Mouse (Mus musculus) embryonic facial prominence, embryonic 13.5 days (tissue): ENCODE results near the gene Gpsm2. TPM values are rescaled to one million over a fixed set of nuclear protein-coding genes. Genes with fewer than 3 reads are reported as not detected.

Experiments used
- ATAC-seq: fragments of 200-750 bp; cut with Nextera tagmentation; 2 replicates; pipeline ENCODE4 v1.8.0; 2017; ENCODE audit warnings: low read depth; ENCODE audit not compliant: insufficient number of reproducible peaks, insufficient read depth, low FRiP score, low TSS enrichment
- H3K27ac ChIP-seq: fragments of 300-500 bp; sonication (generic); 2 replicates; pipeline ENCODE4 v1.5.1; 2015; ENCODE audit warnings: moderate library complexity, mild to moderate bottlenecking, inconsistent platforms
- H3K27me3 ChIP-seq: fragments of 300-500 bp; sonication (generic); 2 replicates; pipeline ENCODE4 v1.6.1; 2015; ENCODE audit warnings: mild to moderate bottlenecking, inconsistent platforms
- H3K36me3 ChIP-seq: fragments of 300-500 bp; sonication (generic); 2 replicates; pipeline ENCODE4 v1.6.1; 2015; ENCODE audit warnings: mild to moderate bottlenecking, inconsistent platforms
- H3K4me1 ChIP-seq: fragments of 300-500 bp; sonication (generic); 2 replicates; pipeline ENCODE4 v1.6.1; 2015; ENCODE audit warnings: inconsistent platforms
- H3K4me2 ChIP-seq: fragments of 300-500 bp; sonication (generic); 2 replicates; pipeline ENCODE4 v1.6.1; 2015; ENCODE audit warnings: moderate library complexity, mild to moderate bottlenecking, inconsistent platforms
- H3K4me3 ChIP-seq: fragments of 300-500 bp; sonication (generic); 2 replicates; pipeline ENCODE4 v1.5.1; 2015; ENCODE audit warnings: mild to moderate bottlenecking, inconsistent platforms
- H3K9ac ChIP-seq: fragments of 300-500 bp; sonication (generic); 2 replicates; pipeline ENCODE4 v1.6.1; 2015; ENCODE audit warnings: mild to moderate bottlenecking, inconsistent platforms
- H3K9me3 ChIP-seq: fragments of 300-500 bp; sonication (generic); 2 replicates; pipeline ENCODE4 v1.6.1; 2016; ENCODE audit warnings: inconsistent platforms
- WGBS: fragments of 180-500 bp; shearing (Covaris S2); methylation state at CpG from one replicate; pipeline ENCODE4 v1.1.7; 2015; ENCODE audit warnings: mixed read lengths; 5-methylcytosine and 5-hydroxymethylcytosine counted together
- polyA plus RNA-seq: library from polyadenylated mRNA; unstranded; fragments of >200 nt; fragmentation: Nextera tagmentation; extraction: Ambion mirVana; gene quantifications from 2 replicates; pipeline ENCODE4 v1.2.1, GENCODE M21; 2015

The Gpsm2 gene
- polyA plus RNA-seq, 1 experiment from 2014 or later: 71.8 TPM

DNA sequence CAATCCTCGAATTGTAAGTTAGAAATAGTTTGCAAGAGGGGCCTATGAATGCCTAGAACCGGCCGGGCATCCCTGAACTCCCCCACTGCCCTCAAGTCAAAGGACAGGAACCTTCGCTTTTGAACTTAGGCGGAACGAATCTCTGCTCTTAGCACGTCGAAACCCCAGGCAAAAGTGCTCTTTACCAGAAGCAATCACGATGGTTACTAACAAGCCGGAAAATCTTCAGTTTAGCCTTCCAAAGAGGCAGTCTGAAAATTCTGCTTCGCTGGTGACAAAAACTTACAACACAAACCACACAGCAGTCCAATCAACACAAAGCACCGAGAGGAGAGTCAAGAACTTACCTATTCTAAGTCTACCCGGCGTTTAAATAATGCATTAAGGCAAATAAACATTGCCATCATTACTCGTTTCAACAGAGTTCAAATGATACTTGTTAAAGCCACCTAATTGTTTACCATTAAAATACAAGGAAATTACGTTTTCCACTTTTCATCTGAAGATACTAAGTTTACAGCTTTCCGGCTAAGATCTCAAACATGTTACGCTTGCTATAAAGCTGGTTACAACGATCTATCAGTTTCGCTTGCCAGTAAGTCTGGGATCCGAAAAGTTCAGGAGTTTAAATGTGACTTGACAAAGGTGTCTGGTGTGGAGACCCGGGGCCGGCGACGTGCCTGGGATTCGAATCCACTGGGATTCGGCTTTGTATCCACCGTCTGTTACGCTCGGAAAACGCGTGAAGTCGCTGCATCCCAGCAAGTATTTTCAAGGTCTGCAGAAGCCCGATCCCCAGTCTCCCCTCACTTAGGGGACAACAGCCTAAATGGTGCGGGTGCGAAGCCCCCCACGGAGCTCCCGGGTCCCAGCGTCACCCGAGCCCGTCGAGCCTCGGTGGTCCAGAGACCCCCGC lies 775 bp downstream of the Gpsm2 start:
- no peak; the same call in 1 of the 2 replicates for ATAC-seq
- Histone ChIP-seq H3K9ac (peak overlapping the region; percentile 89), H3K4me2 (peak overlapping the region; percentile 66), H3K9me3 (no peaks in the 10 kb centered on the region), H3K27me3 (no peaks in the 10 kb centered on the region), H3K4me1 (peaks cover 21% of the 10 kb centered on the region), H3K36me3 (no peaks in the 10 kb centered on the region), H3K4me3 (peak overlapping the region; percentile 80), H3K27ac (peak overlapping the region; percentile 97)
- under 1% methylated on average over 40 of the region's 44 CpGs for WGBS

DNA sequence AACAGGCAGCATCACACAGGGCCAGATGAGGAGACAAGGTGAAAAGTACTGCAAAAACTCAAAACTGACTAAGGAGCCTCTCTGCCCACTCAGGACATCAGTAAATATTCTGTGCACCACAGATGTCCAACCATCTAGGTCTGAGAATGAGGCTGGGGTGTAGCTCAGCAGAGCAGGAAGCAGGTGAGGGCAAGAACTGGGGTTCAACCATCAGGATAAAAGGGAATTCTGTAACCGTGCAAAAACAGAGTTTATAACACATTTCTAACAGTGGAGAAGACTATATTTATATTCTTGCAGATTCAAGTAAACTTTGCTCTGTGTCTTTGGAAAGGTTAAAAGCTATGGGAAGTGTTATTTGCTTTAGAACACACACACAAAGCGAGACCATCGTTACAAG lies 2.3 kb downstream of the Gpsm2 start:
- Histone ChIP-seq H3K9ac (no peak overlapping the region), H3K36me3 (peaks cover 4% of the 10 kb centered on the region; the same call in 1 of the 2 replicates), H3K9me3 (no peaks in the 10 kb centered on the region), H3K27me3 (no peaks in the 10 kb centered on the region), H3K4me1 (peaks cover 21% of the 10 kb centered on the region), H3K27ac (no peak overlapping the region), H3K4me2 (peak overlapping the region; percentile 66), H3K4me3 (0 out of 2 replicates have a peak overlapping the region, but pooled peaks have one; percentile 80)
- no peak for ATAC-seq
- WGBS: 78% methylated on average over 3 of the region's 3 CpGs

DNA sequence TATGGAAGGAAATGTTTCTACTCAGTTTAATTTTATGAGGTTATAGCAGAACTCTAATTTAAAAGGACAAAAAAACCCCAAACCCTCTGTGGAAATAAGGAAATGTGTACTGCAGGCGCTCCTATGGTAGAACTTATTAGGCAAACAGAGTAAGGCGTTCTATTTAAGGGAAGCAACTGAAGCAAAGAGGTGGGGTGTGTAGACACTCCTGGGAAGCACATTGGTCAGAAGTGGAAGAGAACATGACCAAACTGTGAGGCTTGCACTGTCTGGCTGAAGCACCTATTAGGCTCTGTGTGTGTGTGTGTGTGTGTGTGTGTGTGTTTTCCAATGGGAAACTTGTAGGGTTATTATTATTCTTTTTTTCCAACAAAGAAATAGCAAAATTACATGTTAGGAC lies 2.8 kb downstream of the Gpsm2 start:
- WGBS: 77% methylated on average over 2 of the region's 2 CpGs

DNA sequence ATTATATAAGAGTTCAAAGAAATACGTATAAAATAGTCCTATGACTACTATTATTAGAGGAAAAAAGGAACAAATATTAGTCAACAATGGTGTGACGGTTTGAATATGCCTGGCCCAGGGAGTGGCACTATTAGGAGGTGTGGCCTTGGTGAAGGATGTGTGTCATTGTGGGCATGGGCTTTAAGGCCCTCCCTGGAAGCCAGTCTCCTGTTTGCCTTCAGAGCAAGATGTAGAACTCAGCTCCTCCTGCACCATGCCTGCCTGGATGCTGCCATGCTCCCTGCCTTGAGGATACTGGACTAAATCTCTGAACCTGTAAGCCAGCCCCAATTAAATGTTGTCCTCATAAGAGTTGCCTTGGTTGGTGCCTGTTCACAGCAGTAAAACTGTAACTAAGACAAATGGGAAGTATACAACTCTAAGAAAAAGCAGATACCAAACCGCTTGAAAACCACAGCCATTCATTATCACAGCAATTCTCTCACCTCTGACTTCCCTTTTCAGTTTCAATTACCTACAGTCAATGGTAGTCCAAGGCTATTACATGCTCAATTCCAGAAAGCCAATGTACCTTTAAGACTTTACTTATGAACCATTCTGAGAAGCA lies 4.1 kb downstream of the Gpsm2 start:
- Histone ChIP-seq H3K4me3 (no peak overlapping the region), H3K27me3 (no peaks in the 10 kb centered on the region)
- 92% methylated on average over 3 of the region's 3 CpGs for WGBS

More for the DNA sequence above, 2.8 kb downstream of the Gpsm2 start:
- Histone ChIP-seq H3K9me3 (no peaks in the 10 kb centered on the region), H3K36me3 (peaks cover 5% of the 10 kb centered on the region; the same call in 1 of the 2 replicates), H3K9ac (no peak overlapping the region), H3K27me3 (no peaks in the 10 kb centered on the region), H3K4me1 (peaks cover 21% of the 10 kb centered on the region), H3K4me2 (peak overlapping the region; percentile 66), H3K4me3 (no peak overlapping the region), H3K27ac (no peak overlapping the region)
- no peak for ATAC-seq

DNA sequence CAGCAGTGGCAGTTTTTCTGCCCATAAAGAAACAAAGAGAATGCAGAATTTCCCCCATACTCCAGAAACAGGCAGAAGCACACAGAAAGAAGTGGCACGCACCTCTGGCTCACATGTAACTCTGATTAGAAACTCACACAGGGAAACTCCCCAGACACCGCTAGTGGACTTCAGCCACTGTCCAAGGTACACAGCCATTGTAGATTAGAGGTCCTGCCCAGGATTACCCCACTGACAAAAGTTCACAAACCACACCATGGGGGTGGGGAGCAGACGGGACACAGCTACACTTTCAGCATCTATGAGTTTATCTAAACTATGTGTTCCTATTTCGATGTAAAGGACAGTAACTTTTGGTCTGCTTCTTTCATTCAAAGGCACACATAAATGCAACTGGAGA lies 7.3 kb downstream of the Gpsm2 start:
- H3K4me3 ChIP-seq: no peak overlapping the region
- H3K36me3 ChIP-seq: peaks cover 5% of the 10 kb centered on the region; the same call in 1 of the 2 replicates
- peaks cover 11% of the 10 kb centered on the region; the same call in 1 of the 2 replicates for H3K4me1 ChIP-seq
- no peak for ATAC-seq
- 95% methylated on average over 4 of the region's 4 CpGs for WGBS
- no peak overlapping the region for H3K27ac ChIP-seq
- no peak overlapping the region for H3K4me2 ChIP-seq
- H3K27me3 ChIP-seq: no peaks in the 10 kb centered on the region
- H3K9ac ChIP-seq: no peak overlapping the region
- H3K9me3 ChIP-seq: no peaks in the 10 kb centered on the region

More for the DNA sequence above, 4.1 kb downstream of the Gpsm2 start:
- Histone ChIP-seq H3K9me3 (no peaks in the 10 kb centered on the region), H3K9ac (no peak overlapping the region), H3K4me2 (no peak overlapping the region), H3K4me1 (peaks cover 20% of the 10 kb centered on the region), H3K36me3 (peaks cover 5% of the 10 kb centered on the region; the same call in 1 of the 2 replicates), H3K27ac (no peak overlapping the region)
- no peak for ATAC-seq

DNA sequence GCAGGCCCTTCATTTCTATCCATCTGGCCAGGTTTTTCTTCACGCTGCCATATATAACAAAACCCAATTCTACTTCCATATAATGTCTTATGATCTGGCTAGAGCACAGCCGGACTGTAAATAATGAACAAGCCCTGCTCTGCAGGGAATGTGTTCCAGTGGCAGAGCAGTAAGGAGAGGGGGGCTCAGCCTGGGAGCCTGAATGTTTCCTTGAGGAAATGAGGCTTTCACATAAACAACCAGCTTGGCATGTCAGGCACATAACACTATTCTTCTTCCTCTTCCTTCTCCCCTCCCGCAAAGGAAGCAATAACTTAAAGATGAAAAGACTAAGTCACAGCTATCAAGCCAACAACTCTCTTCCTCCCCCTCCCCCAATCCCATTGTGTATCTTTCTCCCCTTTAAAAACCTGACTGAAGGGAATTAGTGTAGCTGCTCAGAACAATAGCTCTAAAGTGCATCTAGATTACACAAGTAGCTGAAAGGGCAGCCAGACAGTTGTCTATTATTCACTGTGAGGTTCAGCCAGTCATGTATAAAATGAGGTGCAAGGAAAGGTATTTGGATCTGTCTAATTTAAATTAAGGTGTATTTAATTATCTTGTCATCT lies 8.9 kb downstream of the Gpsm2 start:
- H3K9ac ChIP-seq: no peak overlapping the region
- H3K4me1 ChIP-seq: peaks cover 5% of the 10 kb centered on the region; the same call in 1 of the 2 replicates
- no peak for ATAC-seq
- H3K36me3 ChIP-seq: peaks cover 12% of the 10 kb centered on the region
- no peak overlapping the region for H3K4me3 ChIP-seq
- WGBS: 52% methylated on average over 3 of the region's 3 CpGs
- no peaks in the 10 kb centered on the region for H3K27me3 ChIP-seq
- no peak overlapping the region for H3K4me2 ChIP-seq
- no peak overlapping the region for H3K27ac ChIP-seq
- H3K9me3 ChIP-seq: no peaks in the 10 kb centered on the region

DNA sequence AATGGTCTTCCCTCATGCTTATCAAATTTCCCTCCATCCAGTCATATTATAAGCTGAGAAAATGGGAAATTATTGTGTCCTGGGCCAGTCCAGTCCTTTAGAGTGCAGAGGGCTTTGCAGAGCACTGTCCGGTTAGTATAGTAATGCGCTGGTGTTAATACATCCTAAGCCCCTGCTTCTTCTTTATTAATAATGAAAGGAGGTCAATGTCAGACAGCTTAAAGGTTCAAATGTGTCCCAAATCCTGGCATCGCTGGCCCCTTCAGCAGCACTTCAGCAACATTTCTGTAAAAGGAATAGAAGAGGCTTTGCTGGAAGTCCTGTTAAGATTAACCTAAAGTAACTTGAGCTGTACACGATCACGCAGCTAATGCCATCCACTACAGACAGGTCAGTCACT lies 10.8 kb downstream of the Gpsm2 start:
- no peak for ATAC-seq
- Histone ChIP-seq H3K4me1 (peaks cover 8% of the 10 kb centered on the region; the same call in 1 of the 2 replicates), H3K4me3 (no peak overlapping the region), H3K4me2 (no peak overlapping the region), H3K36me3 (peaks cover 15% of the 10 kb centered on the region), H3K27me3 (no peaks in the 10 kb centered on the region), H3K9ac (no peak overlapping the region), H3K9me3 (no peaks in the 10 kb centered on the region), H3K27ac (no peak overlapping the region)
- WGBS: 87% methylated on average over 5 of the region's 5 CpGs

DNA sequence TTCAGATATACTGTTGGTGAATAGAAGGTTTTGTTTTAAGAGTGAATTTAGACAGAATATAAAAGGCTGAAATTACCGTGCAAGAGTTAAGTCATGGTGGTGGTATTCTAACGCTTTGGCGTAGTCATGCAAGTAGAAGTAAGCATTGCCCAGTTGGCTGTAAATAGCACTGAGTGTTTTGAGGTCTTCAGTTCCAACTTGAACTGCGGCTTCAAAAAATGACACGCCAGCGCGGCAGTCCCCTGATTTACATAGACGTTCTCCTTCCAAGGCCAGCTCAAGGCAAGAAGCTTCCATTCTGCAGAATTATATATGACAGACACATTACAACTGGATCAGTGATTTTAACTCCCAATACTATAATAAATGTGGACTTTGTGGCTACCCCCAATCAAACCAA lies 19.3 kb downstream of the Gpsm2 start:
- Histone ChIP-seq H3K4me3 (no peak overlapping the region), H3K9ac (no peak overlapping the region), H3K27ac (no peak overlapping the region), H3K4me2 (no peak overlapping the region), H3K36me3 (peaks cover 63% of the 10 kb centered on the region), H3K4me1 (0 out of 2 replicates have a peak, but pooled peaks cover 3% of the 10 kb centered on the region), H3K27me3 (no peaks in the 10 kb centered on the region), H3K9me3 (no peaks in the 10 kb centered on the region)
- 91% methylated on average over 8 of the region's 8 CpGs for WGBS
- ATAC-seq: no peak

DNA sequence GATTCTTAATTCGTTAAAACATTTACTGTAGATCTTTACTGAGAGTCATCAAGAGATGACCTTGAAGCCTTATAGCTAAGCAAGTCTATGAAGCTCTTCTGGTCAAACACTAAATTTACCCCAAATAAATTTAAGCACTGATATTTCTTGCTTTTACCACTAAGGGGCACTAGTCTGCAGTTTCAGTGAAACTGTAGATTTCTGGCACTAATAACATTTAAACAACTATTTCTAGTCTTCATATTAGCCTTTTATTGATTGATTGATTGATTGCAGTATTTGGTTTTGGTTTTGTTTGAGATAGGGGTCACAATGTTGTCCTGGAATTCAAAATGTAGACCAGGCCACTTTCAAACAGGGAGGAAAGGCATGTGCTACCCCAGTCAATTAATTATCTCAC lies 20.9 kb downstream of the Gpsm2 start:
- Histone ChIP-seq H3K4me3 (no peak overlapping the region), H3K27ac (no peak overlapping the region), H3K4me1 (no peaks in the 10 kb centered on the region), H3K27me3 (no peaks in the 10 kb centered on the region), H3K9ac (no peak overlapping the region), H3K4me2 (no peak overlapping the region), H3K36me3 (peaks cover 72% of the 10 kb centered on the region), H3K9me3 (no peaks in the 10 kb centered on the region)
- WGBS: 94% methylated on average over 1 of the region's 1 CpGs
- no peak for ATAC-seq

DNA sequence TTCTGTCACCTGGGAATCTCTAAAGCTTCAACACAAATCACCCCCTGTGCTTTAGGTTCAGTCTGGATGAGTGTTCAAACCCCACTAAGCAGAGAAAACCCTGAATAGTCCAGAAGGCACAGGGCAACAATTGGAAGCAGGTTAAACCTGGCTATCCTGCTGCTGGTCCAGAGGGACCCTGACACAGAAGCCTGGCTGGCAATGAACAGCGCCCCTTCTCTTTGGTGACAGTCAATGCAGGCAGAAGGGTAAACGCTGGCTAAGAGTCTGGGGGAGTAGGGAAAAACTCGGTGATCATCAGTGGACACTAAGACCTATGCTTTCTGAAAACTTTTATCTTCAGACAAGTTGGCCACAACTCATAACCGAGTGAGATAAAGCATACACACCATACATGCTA lies 22.3 kb downstream of the Gpsm2 start:
- Histone ChIP-seq H3K36me3 (peaks cover 72% of the 10 kb centered on the region), H3K9ac (no peak overlapping the region)
- ATAC-seq: no peak

DNA sequence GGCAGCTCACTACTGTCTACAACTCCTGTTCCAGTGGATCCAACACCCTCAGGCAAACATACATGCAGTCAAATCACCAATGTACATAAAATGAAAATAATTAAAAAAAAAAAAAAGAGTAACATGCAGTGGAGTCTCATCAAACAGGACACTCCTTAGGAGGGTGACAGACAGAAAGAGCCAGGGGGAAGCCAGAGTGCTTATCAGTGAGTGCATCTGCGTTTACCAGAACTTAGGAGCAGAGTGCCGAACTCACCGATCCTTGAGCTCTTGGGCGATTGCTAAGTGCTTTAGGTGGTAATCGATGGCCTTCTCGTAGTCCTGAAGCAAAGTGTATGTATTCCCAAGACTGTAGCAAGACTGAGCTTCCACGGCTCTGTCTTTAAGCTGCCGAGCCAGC lies 23.4 kb downstream of the Gpsm2 start:
- Histone ChIP-seq H3K9me3 (no peaks in the 10 kb centered on the region), H3K4me3 (no peak overlapping the region), H3K4me2 (no peak overlapping the region), H3K4me1 (no peaks in the 10 kb centered on the region), H3K27ac (no peak overlapping the region), H3K9ac (no peak overlapping the region), H3K36me3 (peaks cover 83% of the 10 kb centered on the region), H3K27me3 (no peaks in the 10 kb centered on the region)
- ATAC-seq: no peak
- WGBS: 94% methylated on average over 8 of the region's 8 CpGs

More for the DNA sequence above, 22.3 kb downstream of the Gpsm2 start:
- Histone ChIP-seq H3K4me2 (no peak overlapping the region), H3K27me3 (no peaks in the 10 kb centered on the region), H3K27ac (no peak overlapping the region), H3K4me3 (no peak overlapping the region), H3K4me1 (no peaks in the 10 kb centered on the region), H3K9me3 (no peaks in the 10 kb centered on the region)
- WGBS: 92% methylated on average over 4 of the region's 4 CpGs
